Mouse (Mus musculus): Measurements from ENCODE around the gene Myoz2. TPM values are rescaled to one million over a fixed set of nuclear protein-coding genes. Genes with fewer than 3 reads are reported as not detected.
A peak's percentile ranks its signal among the peaks of the same experiment; 100 is the strongest.

Myoz2 gene
- polyA plus RNA-seq, 1 experiment: not detected

- no peak for TF ChIP-seq POLR2A (IDR thresholded peaks at IDR 0.05; ENCODE audit: borderline replicate concordance, low read depth, low read length)
- TF ChIP-seq CTCF (IDR thresholded peaks at IDR 0.05; ENCODE audit: low read depth, low read length): no peak
- Histone ChIP-seq H3K27ac (ENCODE audit: insufficient read depth, low read depth, low read length) (no peak overlapping the region), H3K4me1 (ENCODE audit: control insufficient read depth, insufficient read depth, low read length) (peaks cover 15% of the 10 kb centered on the region), H3K4me3 (ENCODE audit: insufficient read depth, low read length) (no peak overlapping the region)
Observed at GRCm38 (mm10) chr3:123018792-123019191, 16.0 kb downstream of the Myoz2 start.

- Histone ChIP-seq H3K27ac (ENCODE audit: insufficient read depth, low read depth, low read length) (no peak overlapping the region), H3K4me3 (ENCODE audit: insufficient read depth, low read length) (no peak overlapping the region), H3K4me1 (ENCODE audit: control insufficient read depth, insufficient read depth, low read length) (no peaks in the 10 kb centered on the region)
- no peak for TF ChIP-seq CTCF (IDR thresholded peaks at IDR 0.05; ENCODE audit: low read depth, low read length)
Observed at GRCm38 (mm10) chr3:123013476-123013875, 21.3 kb downstream of the Myoz2 start.

- H3K4me1 ChIP-seq (ENCODE audit: control insufficient read depth, insufficient read depth, low read length): peaks cover 2% of the 10 kb centered on the region; the same call in 1 of the 2 replicates
- H3K27ac ChIP-seq (ENCODE audit: insufficient read depth, low read depth, low read length): no peak overlapping the region
- no peak overlapping the region for H3K4me3 ChIP-seq (ENCODE audit: insufficient read depth, low read length)
- TF ChIP-seq POLR2A (IDR thresholded peaks at IDR 0.05; ENCODE audit: borderline replicate concordance, low read depth, low read length) (no peak), CTCF (IDR thresholded peaks at IDR 0.05; ENCODE audit: low read depth, low read length) (no peak)
Observed at GRCm38 (mm10) chr3:123009417-123009816, 25.4 kb downstream of the Myoz2 start.

- no peak overlapping the region for H3K27ac ChIP-seq (ENCODE audit: insufficient read depth, low read depth, low read length)
- TF ChIP-seq POLR2A (IDR thresholded peaks at IDR 0.05; ENCODE audit: borderline replicate concordance, low read depth, low read length): no peak
- no peak for TF ChIP-seq CTCF (IDR thresholded peaks at IDR 0.05; ENCODE audit: low read depth, low read length)
- peaks cover 2% of the 10 kb centered on the region; the same call in 1 of the 2 replicates for H3K4me1 ChIP-seq (ENCODE audit: control insufficient read depth, insufficient read depth, low read length)
- no peak overlapping the region for H3K4me3 ChIP-seq (ENCODE audit: insufficient read depth, low read length)
Observed at GRCm38 (mm10) chr3:123007386-123007785, 27.4 kb downstream of the Myoz2 start.

- no peak overlapping the region for H3K4me3 ChIP-seq (ENCODE audit: insufficient read depth, low read length)
- no peak overlapping the region for H3K27ac ChIP-seq (ENCODE audit: insufficient read depth, low read depth, low read length)
- TF ChIP-seq CTCF (IDR thresholded peaks at IDR 0.05; ENCODE audit: low read depth, low read length) (no peak), POLR2A (IDR thresholded peaks at IDR 0.05; ENCODE audit: borderline replicate concordance, low read depth, low read length) (no peak)
- H3K4me1 ChIP-seq (ENCODE audit: control insufficient read depth, insufficient read depth, low read length): no peaks in the 10 kb centered on the region
Observed at GRCm38 (mm10) chr3:123001053-123001452, 33.8 kb downstream of the Myoz2 start.

GRCm38 (mm10) chr3:122998511-122998910, 36.3 kb downstream of the Myoz2 start:
- Histone ChIP-seq H3K4me3 (ENCODE audit: insufficient read depth, low read length) (no peak overlapping the region), H3K4me1 (ENCODE audit: control insufficient read depth, insufficient read depth, low read length) (no peaks in the 10 kb centered on the region), H3K27ac (ENCODE audit: insufficient read depth, low read depth, low read length) (no peak overlapping the region)
- no peak for TF ChIP-seq CTCF (IDR thresholded peaks at IDR 0.05; ENCODE audit: low read depth, low read length)
- no peak for TF ChIP-seq POLR2A (IDR thresholded peaks at IDR 0.05; ENCODE audit: borderline replicate concordance, low read depth, low read length)

- Histone ChIP-seq H3K27ac (ENCODE audit: insufficient read depth, low read depth, low read length) (no peak overlapping the region), H3K4me1 (ENCODE audit: control insufficient read depth, insufficient read depth, low read length) (0 out of 2 replicates have a peak, but pooled peaks cover 1% of the 10 kb centered on the region), H3K4me3 (ENCODE audit: insufficient read depth, low read length) (no peak overlapping the region)
- no peak for TF ChIP-seq CTCF (IDR thresholded peaks at IDR 0.05; ENCODE audit: low read depth, low read length)
- no peak for TF ChIP-seq POLR2A (IDR thresholded peaks at IDR 0.05; ENCODE audit: borderline replicate concordance, low read depth, low read length)
Observed at GRCm38 (mm10) chr3:122996968-122997367, 37.8 kb downstream of the Myoz2 start.

- no peak for TF ChIP-seq CTCF (IDR thresholded peaks at IDR 0.05; ENCODE audit: low read depth, low read length)
- no peak for TF ChIP-seq POLR2A (IDR thresholded peaks at IDR 0.05; ENCODE audit: borderline replicate concordance, low read depth, low read length)
- Histone ChIP-seq H3K27ac (ENCODE audit: insufficient read depth, low read depth, low read length) (no peak overlapping the region), H3K4me1 (ENCODE audit: control insufficient read depth, insufficient read depth, low read length) (peaks cover 12% of the 10 kb centered on the region), H3K4me3 (ENCODE audit: insufficient read depth, low read length) (no peak overlapping the region)
Observed at GRCm38 (mm10) chr3:122986906-122987305, 47.9 kb downstream of the Myoz2 start.

- TF ChIP-seq POLR2A (IDR thresholded peaks at IDR 0.05; ENCODE audit: borderline replicate concordance, low read depth, low read length) (no peak), CTCF (IDR thresholded peaks at IDR 0.05; ENCODE audit: low read depth, low read length) (no peak)
- Histone ChIP-seq H3K4me1 (ENCODE audit: control insufficient read depth, insufficient read depth, low read length) (peaks cover 12% of the 10 kb centered on the region), H3K27ac (ENCODE audit: insufficient read depth, low read depth, low read length) (no peak overlapping the region), H3K4me3 (ENCODE audit: insufficient read depth, low read length) (no peak overlapping the region)
Observed at GRCm38 (mm10) chr3:122986386-122986785, 48.4 kb downstream of the Myoz2 start.

- no peak overlapping the region for H3K27ac ChIP-seq (ENCODE audit: insufficient read depth, low read depth, low read length)
- H3K4me1 ChIP-seq (ENCODE audit: control insufficient read depth, insufficient read depth, low read length): peaks cover 12% of the 10 kb centered on the region
- no peak for TF ChIP-seq CTCF (IDR thresholded peaks at IDR 0.05; ENCODE audit: low read depth, low read length)
- TF ChIP-seq POLR2A (IDR thresholded peaks at IDR 0.05; ENCODE audit: borderline replicate concordance, low read depth, low read length): no peak
- H3K4me3 ChIP-seq (ENCODE audit: insufficient read depth, low read length): peak overlapping the region; percentile 90
Observed at GRCm38 (mm10) chr3:122985183-122985944, 49.5 kb downstream of the Myoz2 start.

Measured in bone marrow macrophage, adult 2 months (primary cell).